Mouse (Mus musculus) olfactory bulb, adult 2 months (tissue): ENCODE results near the gene Jtb.

Experiments used
- CTCF ChIP-seq: fragments of 200-500 bp; IDR thresholded peaks from 2 replicates; pipeline ENCODE4 v1.5.1; 2012; ENCODE audit warnings: low read depth, mild to moderate bottlenecking, low read length, moderate library complexity; ENCODE audit not compliant: insufficient read depth
- POLR2A ChIP-seq: fragments of 200-500 bp; IDR thresholded peaks from 2 replicates; pipeline ENCODE4 v1.6.1; 2012; ENCODE audit warnings: mild to moderate bottlenecking, low read depth, low read length, moderate library complexity; ENCODE audit not compliant: insufficient read depth

DNA sequence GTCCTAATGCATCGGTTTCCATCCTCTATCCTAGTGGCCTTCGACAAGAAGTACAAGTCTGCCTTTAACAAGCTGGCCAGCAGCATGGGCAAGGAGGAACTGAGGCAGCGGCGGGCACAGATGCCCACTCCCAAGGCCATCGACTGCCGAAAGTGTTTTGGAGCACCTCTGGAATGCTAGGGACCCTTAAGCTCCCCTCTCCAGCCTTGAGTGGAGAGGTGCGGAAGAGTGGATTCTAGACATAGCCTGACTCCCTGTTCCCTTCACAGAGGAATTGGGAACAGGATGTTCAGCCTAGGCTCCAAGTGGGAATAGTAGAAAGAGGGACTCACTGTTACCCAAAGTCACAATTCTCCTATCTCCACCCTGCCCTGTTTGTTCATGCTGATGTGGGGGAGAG, 48.3 kb downstream of the Jtb start:
- TF ChIP-seq CTCF, result no peak
- no peak for TF ChIP-seq POLR2A
